Mouse (Mus musculus) kidney, postnatal 0 days (tissue): ENCODE measurements around the gene Rpl6. TPM values are rescaled to one million over a fixed set of nuclear protein-coding genes. Genes with fewer than 3 reads are reported as not detected.

Source experiments
- ATAC-seq: fragments of 200-750 bp; cut with Nextera tagmentation; replicated peaks from 2 replicates; pipeline ENCODE4 v1.8.0; 2017; ENCODE audit warnings: low read depth, moderate number of reproducible peaks, moderate TSS enrichment, moderate library complexity; ENCODE audit not compliant: low FRiP score
- DNase-seq: peaks from one replicate; pipeline ENCODE4 v3.0.0-alpha.2; 2016; ENCODE audit warnings: low spot score
- H3K27ac ChIP-seq: fragments of 300-500 bp; sonication (generic); 2 replicates; pipeline ENCODE4 v1.5.1; 2014; ENCODE audit warnings: mild to moderate bottlenecking
- H3K27me3 ChIP-seq: fragments of 300-500 bp; sonication (generic); 2 replicates; pipeline ENCODE4 v1.6.1; 2014; ENCODE audit warnings: low read length, mixed read lengths; ENCODE audit not compliant: insufficient read depth
- H3K36me3 ChIP-seq: fragments of 300-500 bp; sonication (generic); 2 replicates; pipeline ENCODE4 v1.6.1; 2014; ENCODE audit warnings: low read length, mixed read lengths; ENCODE audit not compliant: insufficient read depth
- H3K4me1 ChIP-seq: fragments of 300-500 bp; sonication (generic); replicated peaks from 2 replicates; pipeline ENCODE4 v1.6.1; 2014; ENCODE audit warnings: antibody characterized with exemption, low read length, mixed read lengths; ENCODE audit not compliant: insufficient read depth
- H3K4me2 ChIP-seq: fragments of 300-500 bp; sonication (generic); 2 replicates; pipeline ENCODE4 v1.6.1; 2014; ENCODE audit warnings: mild to moderate bottlenecking, low read length, moderate library complexity, mixed read lengths
- H3K4me3 ChIP-seq: fragments of 300-500 bp; sonication (generic); replicated peaks from 2 replicates; pipeline ENCODE4 v1.5.1; 2014; ENCODE audit warnings: low read depth, low read length
- H3K9ac ChIP-seq: fragments of 300-500 bp; sonication (generic); 2 replicates; pipeline ENCODE4 v1.6.1; 2014; ENCODE audit warnings: low read depth, low read length
- H3K9me3 ChIP-seq: fragments of 300-500 bp; sonication (generic); replicated peaks from 2 replicates; pipeline ENCODE4 v1.6.1; 2016; ENCODE audit warnings: low read length, inconsistent platforms, mixed read lengths
- CTCF ChIP-seq: IDR thresholded peaks from 2 replicates; pipeline ENCODE4 v1.5.1; 2016; ENCODE audit warnings: antibody characterized with exemption, low read depth, mild to moderate bottlenecking, moderate library complexity
- WGBS: fragments of 180-500 bp; shearing (Covaris S2); extraction: QIAGEN DNeasy Blood & Tissue Kit; methylation state at CpG from one replicate; pipeline ENCODE4 v1.1.7; 2014; 5-methylcytosine and 5-hydroxymethylcytosine counted together
- polyA plus RNA-seq: library from polyadenylated mRNA; unstranded; fragments of >200 nt; fragmentation: Nextera tagmentation; extraction: Ambion mirVana; gene quantifications from 2 replicates; pipeline ENCODE4 v1.2.1, GENCODE M21; 2015

Gene Rpl6
- polyA plus RNA-seq, result 655 and 681 TPM in 2 replicates

DNA sequence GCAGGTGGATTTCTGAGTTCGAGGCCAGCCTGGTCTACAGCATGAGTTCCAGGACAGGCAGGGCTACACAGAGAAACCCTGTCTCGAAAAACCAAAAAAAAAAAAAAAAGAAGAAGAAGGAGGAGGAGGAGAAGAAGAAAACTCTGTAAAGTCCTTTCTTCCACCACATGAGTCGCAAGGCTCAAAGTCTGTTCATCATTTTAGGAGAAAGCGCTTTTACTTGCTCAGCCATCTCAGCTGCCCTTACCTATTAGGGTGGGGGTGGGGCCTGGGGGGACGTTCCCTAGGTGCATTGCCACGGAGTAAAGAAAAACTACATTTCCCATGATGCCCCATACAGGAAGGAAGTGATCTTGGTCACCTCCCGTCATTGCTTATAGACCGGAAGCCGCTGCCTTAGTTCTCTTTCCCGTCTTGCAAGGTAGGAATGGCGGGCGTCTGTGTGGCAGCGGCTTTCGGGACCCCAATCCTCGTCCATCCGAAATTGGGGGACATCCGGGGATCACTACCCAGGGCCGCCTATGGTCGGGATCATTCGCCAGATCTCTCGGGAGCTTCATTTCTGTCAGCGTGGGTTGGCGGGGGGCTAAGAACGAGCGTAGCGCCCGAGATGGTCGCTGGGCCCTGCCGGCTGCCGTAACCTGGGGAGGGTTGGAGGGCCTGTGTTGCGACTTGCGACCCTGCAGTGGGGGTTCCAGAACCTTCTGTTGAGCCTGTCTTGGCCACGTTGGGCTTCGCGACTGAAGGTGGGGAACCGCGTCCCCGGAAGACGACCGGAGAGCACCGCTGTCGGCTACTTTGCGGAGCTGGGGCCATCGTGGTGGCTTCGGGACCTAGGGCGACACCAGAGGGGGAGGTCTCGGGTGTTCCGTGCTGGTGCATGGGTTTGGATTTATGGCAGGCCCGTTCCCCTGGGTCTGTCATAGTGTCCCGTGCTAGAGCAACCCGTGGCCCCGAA is at the start of gene Rpl6:
TSS of gene Rpl6 (plus strand) at position 350 of the 958 bp plus-strand sequence.
- Histone ChIP-seq H3K36me3 (peaks cover 30% of the 10 kb centered on the region), H3K9me3 (no peaks in the 10 kb centered on the region), H3K27me3 (no peaks in the 10 kb centered on the region), H3K4me2 (peak within 1 kb of the TSS; percentile 78), H3K4me1 (peaks cover 12% of the 10 kb centered on the region; the same call in 1 of the 2 replicates), H3K9ac (peak within 1 kb of the TSS; percentile 100), H3K4me3 (peak within 1 kb of the TSS; percentile 98), H3K27ac (peak within 1 kb of the TSS; percentile 82)
- TF ChIP-seq CTCF, result no peak
- ATAC-seq (peak; percentile 86), DNase-seq (peak; percentile 96)
- 2% methylated on average over 52 of the region's 52 CpGs for WGBS

DNA sequence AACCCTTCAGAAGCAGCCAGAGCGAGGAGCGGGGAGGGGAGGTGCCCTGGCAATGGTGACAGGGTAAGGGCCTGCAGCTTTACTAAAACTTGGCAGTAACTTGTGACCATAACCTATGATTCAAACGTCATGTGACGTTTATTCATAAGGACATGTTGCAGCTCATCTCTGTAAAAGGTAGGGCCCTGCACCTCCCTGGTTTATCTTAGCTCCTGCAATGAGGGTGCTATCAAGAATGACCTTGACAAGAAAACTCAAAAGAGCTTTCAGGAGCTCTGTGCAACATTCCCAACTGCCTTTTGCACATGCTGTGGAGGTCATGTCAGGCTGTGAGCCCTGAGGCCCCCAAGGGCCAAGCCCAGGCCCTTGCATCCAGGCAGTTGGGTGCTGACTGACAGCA is 48.2 kb upstream of the Rpl6 start:
- DNase-seq, result no peak
- H3K4me1 ChIP-seq, result no peaks in the 10 kb centered on the region
- WGBS, result 91% methylated on average over 4 of the region's 4 CpGs
- H3K36me3 ChIP-seq, result peaks cover 28% of the 10 kb centered on the region; the same call in 1 of the 2 replicates
- no peak overlapping the region for H3K9ac ChIP-seq
- no peak for ATAC-seq
- no peak overlapping the region for H3K27ac ChIP-seq
- no peak for TF ChIP-seq CTCF
- no peaks in the 10 kb centered on the region for H3K9me3 ChIP-seq
- no peaks in the 10 kb centered on the region for H3K27me3 ChIP-seq
- H3K4me3 ChIP-seq, result no peak overlapping the region
- H3K4me2 ChIP-seq, result no peak overlapping the region

DNA sequence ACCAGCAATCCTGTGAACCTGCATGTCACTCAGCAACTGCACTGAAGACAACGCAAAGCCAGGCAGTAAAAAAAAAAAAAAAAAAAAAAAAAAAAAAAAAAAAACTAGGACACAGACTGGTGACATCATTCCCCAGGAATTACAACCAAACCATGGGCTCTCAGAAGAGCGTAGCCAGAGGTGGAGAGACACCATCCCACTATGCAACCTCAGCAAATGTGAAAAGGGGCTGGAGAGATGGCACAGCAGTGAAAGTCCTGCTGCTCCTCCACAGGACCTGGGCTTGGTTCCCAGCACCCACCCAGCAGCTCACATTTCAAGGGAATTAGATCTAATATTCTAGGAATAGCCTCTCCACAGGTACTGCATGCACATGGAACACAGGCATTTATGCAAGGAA is 47.3 kb upstream of the Rpl6 start:
- no peaks in the 10 kb centered on the region for H3K9me3 ChIP-seq
- H3K4me2 ChIP-seq, result no peak overlapping the region
- DNase-seq (no peak), ATAC-seq (no peak)
- H3K4me3 ChIP-seq, result no peak overlapping the region
- peaks cover 29% of the 10 kb centered on the region for H3K36me3 ChIP-seq
- H3K27ac ChIP-seq, result no peak overlapping the region
- H3K27me3 ChIP-seq, result no peaks in the 10 kb centered on the region
- no peak overlapping the region for H3K9ac ChIP-seq
- TF ChIP-seq CTCF, result no peak
- WGBS, result 65% methylated on average over 2 of the region's 2 CpGs
- no peaks in the 10 kb centered on the region for H3K4me1 ChIP-seq

DNA sequence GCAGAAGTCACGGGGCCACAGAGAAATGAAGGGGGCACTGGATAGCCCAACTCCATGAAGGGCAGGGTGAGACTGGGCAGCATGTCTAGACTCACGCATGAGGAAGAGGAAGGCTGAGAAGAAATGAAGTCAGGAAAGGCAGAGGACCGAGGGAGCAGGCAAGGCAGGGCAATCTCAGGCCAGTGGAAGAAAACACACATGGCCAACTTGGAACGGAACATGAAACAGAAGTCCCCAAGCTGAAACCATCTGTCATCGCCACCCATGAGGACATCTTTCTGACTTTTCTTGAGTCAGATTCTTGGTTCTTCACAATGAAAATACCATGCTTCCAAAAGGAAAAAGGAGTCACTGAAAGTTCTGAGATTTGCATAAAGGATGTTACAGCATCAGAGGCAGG is 46.8 kb upstream of the Rpl6 start:
- WGBS, result 96% methylated on average over 5 of the region's 5 CpGs
- DNase-seq, result no peak
- H3K9me3 ChIP-seq, result no peaks in the 10 kb centered on the region
- no peak overlapping the region for H3K27ac ChIP-seq
- H3K4me1 ChIP-seq, result no peaks in the 10 kb centered on the region
- no peak for TF ChIP-seq CTCF
- H3K36me3 ChIP-seq, result peaks cover 34% of the 10 kb centered on the region
- no peak overlapping the region for H3K9ac ChIP-seq
- no peak for ATAC-seq
- H3K4me2 ChIP-seq, result no peak overlapping the region
- H3K4me3 ChIP-seq, result no peak overlapping the region
- H3K27me3 ChIP-seq, result no peaks in the 10 kb centered on the region

DNA sequence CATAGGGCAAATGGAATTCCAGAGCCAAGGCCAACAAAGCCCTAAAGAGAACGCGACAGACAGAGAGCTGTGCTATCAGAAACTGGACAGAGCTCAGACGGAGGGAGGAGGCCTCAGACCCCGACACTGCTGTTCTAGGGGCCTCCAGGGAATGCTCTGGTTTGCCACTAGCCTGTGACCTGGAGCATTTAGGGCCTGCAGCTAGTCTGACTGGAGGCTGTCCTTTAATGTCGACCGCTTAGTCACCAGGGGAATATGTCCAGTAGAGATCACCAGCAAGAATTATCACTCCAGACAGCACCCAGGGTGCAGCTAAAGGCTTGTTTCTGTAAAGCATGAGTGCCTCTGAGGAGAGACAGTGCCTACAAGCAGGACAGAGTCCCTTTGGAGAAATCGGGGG is 45.3 kb upstream of the Rpl6 start:
- Histone ChIP-seq H3K9me3 (no peaks in the 10 kb centered on the region), H3K4me1 (no peaks in the 10 kb centered on the region), H3K27ac (no peak overlapping the region), H3K4me2 (no peak overlapping the region), H3K36me3 (peaks cover 38% of the 10 kb centered on the region), H3K4me3 (no peak overlapping the region), H3K9ac (no peak overlapping the region), H3K27me3 (no peaks in the 10 kb centered on the region)
- TF ChIP-seq CTCF, result no peak
- ATAC-seq (no peak), DNase-seq (no peak)
- 77% methylated on average over 7 of the region's 7 CpGs for WGBS

DNA sequence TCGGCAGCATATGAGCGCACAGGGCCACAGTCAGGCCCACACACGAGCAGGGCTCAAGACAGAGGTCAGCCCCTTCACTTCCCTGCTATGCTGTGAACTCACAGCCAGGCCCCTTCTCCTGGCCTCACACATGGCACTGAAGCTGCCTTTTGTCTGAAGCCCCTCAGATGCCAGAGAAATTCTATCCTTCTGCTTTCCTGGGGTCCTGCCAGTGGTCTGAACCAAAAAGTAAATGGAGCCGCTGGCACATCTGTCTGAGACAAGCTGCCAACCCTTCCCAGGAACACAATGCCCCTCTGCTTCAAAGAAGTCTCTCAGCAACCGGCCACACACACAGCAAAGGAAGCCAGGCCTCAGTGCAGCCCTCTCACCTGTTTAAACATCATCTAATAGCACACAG is 42.0 kb upstream of the Rpl6 start:
- 64% methylated on average over 5 of the region's 5 CpGs for WGBS
- Histone ChIP-seq H3K9me3 (no peaks in the 10 kb centered on the region), H3K27me3 (no peaks in the 10 kb centered on the region), H3K27ac (no peak overlapping the region), H3K4me1 (no peaks in the 10 kb centered on the region), H3K4me3 (no peak overlapping the region), H3K4me2 (no peak overlapping the region), H3K9ac (no peak overlapping the region), H3K36me3 (peaks cover 42% of the 10 kb centered on the region)
- TF ChIP-seq CTCF, result no peak
- no peak for DNase-seq
- ATAC-seq, result no peak
